Mouse (Mus musculus) thymus, postnatal 36 days (tissue): ENCODE measurements at regions not wholly inside any gene's neighbourhood (a gene's known extent, or its start where the extent isn't known, plus 50 kb on each side); places are given as distances from the start of the nearest gene placed in this dataset.

Source experiments
- DNase-seq, 2 experiments: peaks; one replicate each; pipeline ENCODE4 v3.0.0; 2022; ENCODE audit warnings: mixed read lengths in 2 of 2

- DNase-seq: no peak
These were observed 438.2 kb upstream of the Map3k7 start for GRCm38 (mm10) chr4:31525638-31526207.

DNA sequence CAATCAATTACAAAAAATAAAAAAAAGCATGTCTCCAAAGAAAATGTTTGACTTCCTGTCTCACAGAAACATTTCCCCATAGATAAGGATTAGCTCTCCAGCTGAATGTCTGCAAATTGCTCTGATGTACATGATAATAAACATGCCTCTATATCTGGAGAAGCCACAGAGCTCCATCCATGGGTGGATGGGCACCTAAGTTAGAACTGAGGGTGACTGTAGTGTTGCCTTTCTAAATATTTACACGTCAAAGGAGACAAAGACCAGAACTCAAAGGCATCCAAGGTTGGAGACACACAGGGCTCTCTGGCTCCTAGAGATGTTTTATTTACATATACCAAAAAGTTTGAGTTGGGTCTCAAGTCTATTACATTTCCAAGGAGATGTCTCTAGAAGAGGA is 427.1 kb upstream of the Map3k7 start:
- no peak for DNase-seq

- DNase-seq: no peak
These were observed 410.0 kb upstream of the Map3k7 start for GRCm38 (mm10) chr4:31553780-31554394.

- no peak for DNase-seq
These were observed 408.8 kb upstream of the Map3k7 start for GRCm38 (mm10) chr4:31555077-31555476.

- DNase-seq: no peak
These were observed 406.6 kb upstream of the Map3k7 start for GRCm38 (mm10) chr4:31557261-31557660.

GRCm38 (mm10) chr4:31560305-31560704 is 403.6 kb upstream of the Map3k7 start:
- no peak for DNase-seq

- DNase-seq: no peak
These were observed 402.7 kb upstream of the Map3k7 start for GRCm38 (mm10) chr4:31561183-31561582.

- DNase-seq: no peak
These were observed 402.1 kb upstream of the Map3k7 start for GRCm38 (mm10) chr4:31561823-31562222.

DNA sequence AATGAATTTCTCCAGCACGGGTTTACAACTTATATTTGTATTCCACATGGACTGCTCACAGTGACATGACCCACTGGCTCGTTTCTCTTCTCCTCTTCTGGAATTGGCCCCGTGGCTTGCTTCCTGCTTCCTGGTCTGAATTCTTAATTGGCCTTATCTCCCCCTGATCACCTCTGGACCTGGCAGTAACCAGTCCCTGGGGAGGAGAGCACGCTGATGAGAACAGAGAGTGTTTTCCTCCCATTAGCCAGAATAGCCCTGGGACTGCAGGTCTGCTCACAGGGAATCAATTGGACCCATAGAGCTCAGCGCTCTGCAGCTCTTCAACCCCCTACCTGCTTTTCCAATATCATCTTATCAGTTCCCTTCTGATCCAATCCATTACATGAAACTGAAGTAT is 397.7 kb upstream of the Map3k7 start:
- DNase-seq: no peak

- DNase-seq: no peak
These were observed 397.1 kb upstream of the Map3k7 start for GRCm38 (mm10) chr4:31566834-31567233.

DNA sequence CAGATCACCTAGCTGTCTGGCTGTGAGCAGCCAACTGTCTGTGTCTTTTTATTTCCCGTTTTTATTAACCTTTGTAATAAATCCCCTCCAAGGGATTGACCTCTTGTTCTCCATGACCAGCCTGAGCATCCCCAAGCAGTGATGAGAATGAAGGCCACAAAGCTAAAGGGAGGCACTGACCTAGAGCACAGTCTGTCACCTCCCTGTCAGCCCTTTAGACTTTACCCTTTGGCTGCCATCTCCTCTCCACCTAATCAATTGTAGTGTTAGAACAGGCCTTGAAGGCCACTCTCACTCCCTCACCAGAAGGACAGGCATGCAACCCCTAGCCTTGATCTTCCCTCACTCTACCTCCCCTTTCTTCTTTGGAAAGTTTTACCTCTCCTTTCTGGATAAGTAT is 394.2 kb upstream of the Map3k7 start:
- DNase-seq: no peak

DNA sequence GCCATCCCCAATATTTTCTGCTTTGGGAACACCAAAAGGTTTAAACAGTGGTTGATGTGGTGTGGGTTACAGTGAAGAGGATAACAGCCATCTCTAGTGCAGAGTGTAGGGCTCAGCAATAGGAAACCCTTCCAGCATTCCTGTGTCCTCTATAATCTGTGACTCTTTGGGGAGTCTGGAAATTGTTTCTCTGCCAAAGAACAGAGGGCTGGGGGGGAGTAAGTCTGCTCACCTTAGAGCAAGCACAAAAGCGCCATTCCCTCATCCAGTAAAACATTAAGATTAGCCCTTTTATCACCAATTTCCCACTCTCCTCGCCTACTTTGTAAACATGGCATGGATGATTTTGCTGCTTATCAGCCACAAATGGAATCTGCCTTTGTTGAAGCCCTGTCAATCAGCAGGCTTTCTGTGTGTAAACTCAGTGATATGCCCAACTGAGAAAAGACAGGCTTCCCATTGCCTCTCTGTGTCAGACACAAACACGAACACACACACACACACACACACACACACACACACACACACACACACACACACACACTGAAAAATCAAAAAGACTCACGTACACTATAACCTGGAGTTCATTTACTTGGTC is 386.8 kb upstream of the Map3k7 start:
- no peak for DNase-seq

DNA sequence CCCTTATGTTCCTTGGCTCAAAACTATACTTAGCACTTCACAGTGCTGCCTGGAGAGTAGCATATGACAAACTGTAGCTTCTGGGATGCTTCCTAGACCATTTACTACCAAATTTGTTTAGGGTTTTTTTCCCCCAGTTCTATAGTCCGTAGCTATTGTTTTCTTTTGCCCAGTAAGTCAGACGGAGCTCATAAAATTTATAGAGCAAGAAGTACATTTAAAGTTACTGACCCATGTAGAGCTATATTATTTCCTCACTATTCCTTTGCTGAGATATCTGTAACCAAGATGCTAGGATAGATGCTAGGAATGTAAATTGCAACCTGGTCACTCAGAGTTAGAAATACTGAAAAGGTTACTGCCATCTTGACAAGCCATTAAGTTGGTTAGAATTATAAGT is 380.4 kb upstream of the Map3k7 start:
- DNase-seq: no peak

DNA sequence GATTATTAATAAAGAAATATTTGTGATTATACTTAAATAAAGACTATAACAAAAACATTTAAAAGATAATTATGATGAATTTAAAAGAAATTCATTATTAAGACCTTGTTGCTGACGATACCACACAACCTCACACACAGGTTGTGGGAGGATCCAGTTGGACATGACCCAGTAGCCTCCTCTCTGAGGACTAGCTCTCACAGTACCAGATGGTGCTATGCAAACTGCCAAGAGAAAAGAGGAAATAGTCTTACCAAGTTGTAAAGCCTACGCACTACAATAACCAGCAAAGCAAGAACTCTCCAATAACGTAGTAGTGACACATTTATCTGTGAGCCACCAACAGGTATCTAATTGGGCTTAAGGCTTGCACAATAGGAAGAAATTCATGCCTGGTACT is 379.7 kb upstream of the Map3k7 start:
- DNase-seq: no peak

DNA sequence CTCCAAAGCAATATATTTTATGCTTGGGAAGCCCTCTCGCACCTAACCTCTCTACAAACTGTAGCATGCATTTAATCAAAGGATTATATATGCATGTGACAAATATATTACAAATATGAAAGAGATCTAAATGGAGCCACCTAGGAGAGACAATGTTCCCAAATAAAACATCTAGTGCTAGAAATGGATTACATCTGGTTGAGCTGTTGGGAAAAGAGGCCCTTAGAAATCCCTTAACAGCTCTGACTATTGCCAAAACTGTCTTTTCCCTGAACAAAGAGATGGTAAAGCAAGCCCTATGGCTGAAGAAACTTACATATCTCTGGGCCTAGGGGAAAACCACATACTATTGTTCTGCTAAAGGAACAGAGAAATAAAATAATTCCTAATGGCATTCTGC is 369.8 kb upstream of the Map3k7 start:
- DNase-seq: no peak

DNA sequence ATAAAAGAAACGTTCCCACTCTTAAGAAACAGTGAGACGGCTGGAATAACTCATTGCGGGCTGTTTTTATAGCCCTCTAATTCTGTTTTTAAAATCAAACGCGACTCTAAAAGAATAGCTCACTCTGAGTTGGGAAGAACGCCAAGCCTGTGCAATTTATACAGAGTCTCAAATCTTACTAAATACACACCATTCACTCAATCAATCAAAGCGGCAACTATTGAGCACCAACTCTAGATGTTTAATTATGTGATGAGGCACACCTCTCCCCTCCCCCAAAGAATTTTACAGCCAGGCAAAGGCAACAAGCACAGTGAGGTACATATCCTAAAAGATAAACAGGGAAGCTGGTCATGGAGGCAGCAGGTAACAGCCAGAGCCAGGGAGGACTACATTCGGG is 362.4 kb upstream of the Map3k7 start:
- no peak for DNase-seq

GRCm38 (mm10) chr4:31603776-31604175 is 360.1 kb upstream of the Map3k7 start:
- no peak for DNase-seq

DNA sequence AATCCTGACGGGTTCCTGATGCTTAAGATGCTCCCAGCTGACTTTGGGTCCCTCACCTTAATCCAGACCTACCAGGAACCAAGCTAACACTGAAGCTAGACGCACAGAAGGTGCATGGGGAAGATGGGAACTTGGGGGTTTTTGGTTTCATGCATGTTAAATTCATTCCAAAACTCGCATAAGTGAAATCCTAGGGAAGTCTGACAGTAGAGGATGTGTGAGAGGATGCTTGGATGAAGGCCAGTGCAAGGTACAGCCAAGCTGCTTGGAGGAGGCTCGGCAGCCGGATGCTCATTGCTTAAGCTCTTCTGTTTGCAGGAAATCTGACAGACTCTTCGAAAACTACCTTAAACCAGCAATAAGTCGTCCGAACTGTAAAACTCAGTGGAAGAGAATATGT is 355.1 kb upstream of the Map3k7 start:
- DNase-seq: no peak

DNA sequence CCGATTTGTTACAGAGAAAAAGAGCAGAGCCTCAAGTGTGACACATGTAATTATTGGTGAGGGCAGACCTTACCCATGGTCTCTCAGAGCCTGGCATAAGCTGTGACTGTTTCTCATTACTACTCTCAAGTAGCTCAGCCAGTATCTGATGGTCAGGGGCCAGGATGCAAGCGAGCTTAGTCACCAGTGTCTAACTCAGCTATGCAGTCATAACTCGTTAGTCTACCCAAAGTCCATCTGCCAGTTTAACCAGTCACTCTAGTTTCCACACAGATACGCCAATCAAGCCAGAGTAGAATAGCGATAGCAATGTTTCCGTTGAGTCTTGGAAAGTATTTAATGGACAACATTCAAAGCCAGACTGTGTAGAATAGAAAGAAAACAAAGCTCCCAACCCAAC is 354.3 kb upstream of the Map3k7 start:
- DNase-seq: no peak

DNA sequence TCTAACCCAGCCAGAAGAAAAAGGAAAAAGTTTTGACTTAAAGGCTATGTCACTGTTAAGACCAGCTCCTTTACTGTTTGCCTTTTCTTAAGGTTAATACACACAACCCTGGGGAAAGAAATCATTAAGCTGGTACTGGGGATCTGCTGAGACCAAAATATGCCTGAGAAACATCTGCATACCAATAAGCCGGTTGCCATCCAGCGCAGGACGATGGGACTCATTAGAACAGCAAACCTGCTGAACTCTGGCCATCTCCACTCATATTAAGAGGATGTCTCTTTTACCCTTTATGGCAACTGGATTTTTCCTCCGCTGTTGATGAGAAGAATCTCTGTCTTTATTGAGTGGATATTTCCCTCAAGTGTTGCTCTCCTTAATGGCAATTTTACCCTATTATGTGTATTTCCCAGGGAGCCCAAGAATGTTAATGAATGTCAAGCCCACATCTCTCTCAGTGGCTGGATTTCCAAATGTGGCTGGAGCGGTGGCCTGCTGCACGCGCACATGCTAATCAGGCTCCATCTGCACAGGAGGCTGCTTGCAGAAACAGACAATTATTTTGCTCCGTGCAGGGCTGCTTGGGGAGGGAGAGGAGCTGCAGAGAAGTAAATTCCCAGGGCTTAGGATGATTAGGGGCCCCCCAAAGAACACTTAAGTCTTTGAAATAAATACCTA is 351.6 kb upstream of the Map3k7 start:
- DNase-seq: no peak

- no peak for DNase-seq
These were observed 350.9 kb upstream of the Map3k7 start for GRCm38 (mm10) chr4:31612825-31613514.

DNA sequence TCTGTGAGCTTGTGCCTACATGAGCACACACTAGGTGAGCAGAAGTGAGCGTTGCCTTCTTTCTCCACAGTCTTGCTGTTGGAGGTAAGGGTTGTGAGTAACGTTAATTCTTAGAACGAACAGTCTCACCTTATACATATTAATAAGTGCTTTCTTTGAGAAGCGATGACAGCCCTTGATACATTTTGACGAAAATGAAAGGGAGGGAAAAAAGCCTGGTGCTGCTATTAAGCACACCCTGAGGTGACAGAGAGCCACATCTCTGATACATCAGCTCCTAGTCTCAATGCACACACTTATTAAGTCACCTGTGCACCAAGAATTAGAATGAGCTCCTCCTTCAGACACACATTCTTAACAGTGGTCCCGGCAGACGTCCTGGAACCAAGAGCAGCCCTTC is 346.3 kb upstream of the Map3k7 start:
- no peak for DNase-seq

- DNase-seq: no peak
These were observed 345.9 kb upstream of the Map3k7 start for GRCm38 (mm10) chr4:31618026-31618425.

DNA sequence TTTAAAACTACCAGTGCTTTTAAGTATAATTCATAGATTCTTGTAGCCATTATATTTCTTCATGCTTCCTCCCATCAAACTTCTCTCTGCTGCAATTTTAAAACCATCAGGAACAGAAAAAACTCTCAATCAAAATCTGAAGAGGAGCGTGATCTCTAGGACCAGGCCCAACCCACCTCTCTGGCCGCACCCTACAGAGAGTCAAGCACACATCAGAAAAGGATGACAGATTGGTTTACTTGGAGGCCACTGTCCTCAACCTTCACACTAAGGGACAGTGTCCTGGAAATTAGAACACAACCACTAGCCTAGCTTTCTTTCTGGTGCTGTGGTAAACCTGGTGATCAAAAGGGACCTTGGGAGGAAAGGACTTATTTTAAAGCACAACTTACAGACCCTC is 342.7 kb upstream of the Map3k7 start:
- no peak for DNase-seq
